Mouse (Mus musculus): ENCODE results near the gene Prdm2. TPM values are rescaled to one million over a fixed set of nuclear protein-coding genes. Genes with fewer than 3 reads are reported as not detected.

Prdm2 gene
- polyA plus RNA-seq, 1 experiment = 25.9 TPM

- TF ChIP-seq CTCF (IDR thresholded peaks at IDR 0.05; ENCODE audit: low read depth, low read length) (peak; percentile 5; the same call in 1 of the 2 replicates), POLR2A (IDR thresholded peaks at IDR 0.05; ENCODE audit: borderline replicate concordance, low read depth, low read length) (no peak)
- H3K4me1 ChIP-seq (ENCODE audit: control insufficient read depth, insufficient read depth, low read length) = peaks cover 19% of the 10 kb centered on the region
- peak overlapping the region; percentile 73 for H3K27ac ChIP-seq (ENCODE audit: insufficient read depth, low read depth, low read length)
- no peak overlapping the region for H3K4me3 ChIP-seq (ENCODE audit: insufficient read depth, low read length)
These were observed 26.3 kb upstream of the Prdm2 start for GRCm38 (mm10) chr4:143239117-143239516.

GRCm38 (mm10) chr4:143238241-143239031 is 25.6 kb upstream of the Prdm2 start:
- TF ChIP-seq CTCF (IDR thresholded peaks at IDR 0.05; ENCODE audit: low read depth, low read length) = peak; percentile 77
- TF ChIP-seq POLR2A (IDR thresholded peaks at IDR 0.05; ENCODE audit: borderline replicate concordance, low read depth, low read length) = no peak
- Histone ChIP-seq H3K4me1 (ENCODE audit: control insufficient read depth, insufficient read depth, low read length) (peaks cover 19% of the 10 kb centered on the region), H3K4me3 (ENCODE audit: insufficient read depth, low read length) (no peak overlapping the region), H3K27ac (ENCODE audit: insufficient read depth, low read depth, low read length) (peak overlapping the region; percentile 73; the same call in 1 of the 2 replicates)

- Histone ChIP-seq H3K27ac (ENCODE audit: insufficient read depth, low read depth, low read length) (no peak overlapping the region), H3K4me3 (ENCODE audit: insufficient read depth, low read length) (no peak overlapping the region), H3K4me1 (ENCODE audit: control insufficient read depth, insufficient read depth, low read length) (no peaks in the 10 kb centered on the region)
- TF ChIP-seq CTCF (IDR thresholded peaks at IDR 0.05; ENCODE audit: low read depth, low read length) = no peak
- no peak for TF ChIP-seq POLR2A (IDR thresholded peaks at IDR 0.05; ENCODE audit: borderline replicate concordance, low read depth, low read length)
These were observed 19.1 kb upstream of the Prdm2 start for GRCm38 (mm10) chr4:143231790-143232422.

GRCm38 (mm10) chr4:143231110-143231509 is 18.3 kb upstream of the Prdm2 start:
- no peak overlapping the region for H3K4me3 ChIP-seq (ENCODE audit: insufficient read depth, low read length)
- no peaks in the 10 kb centered on the region for H3K4me1 ChIP-seq (ENCODE audit: control insufficient read depth, insufficient read depth, low read length)
- no peak overlapping the region for H3K27ac ChIP-seq (ENCODE audit: insufficient read depth, low read depth, low read length)
- no peak for TF ChIP-seq POLR2A (IDR thresholded peaks at IDR 0.05; ENCODE audit: borderline replicate concordance, low read depth, low read length)
- TF ChIP-seq CTCF (IDR thresholded peaks at IDR 0.05; ENCODE audit: low read depth, low read length) = no peak

- no peak overlapping the region for H3K27ac ChIP-seq (ENCODE audit: insufficient read depth, low read depth, low read length)
These were observed 15.2 kb upstream of the Prdm2 start for GRCm38 (mm10) chr4:143227976-143228375.

GRCm38 (mm10) chr4:143225886-143226285 is 13.1 kb upstream of the Prdm2 start:
- H3K4me3 ChIP-seq (ENCODE audit: insufficient read depth, low read length) = no peak overlapping the region
- TF ChIP-seq POLR2A (IDR thresholded peaks at IDR 0.05; ENCODE audit: borderline replicate concordance, low read depth, low read length) (no peak), CTCF (IDR thresholded peaks at IDR 0.05; ENCODE audit: low read depth, low read length) (no peak)

More at GRCm38 (mm10) chr4:143227976-143228375, 15.2 kb upstream of the Prdm2 start:
- no peak overlapping the region for H3K4me3 ChIP-seq (ENCODE audit: insufficient read depth, low read length)
- TF ChIP-seq CTCF (IDR thresholded peaks at IDR 0.05; ENCODE audit: low read depth, low read length) (no peak), POLR2A (IDR thresholded peaks at IDR 0.05; ENCODE audit: borderline replicate concordance, low read depth, low read length) (no peak)
- no peaks in the 10 kb centered on the region for H3K4me1 ChIP-seq (ENCODE audit: control insufficient read depth, insufficient read depth, low read length)

GRCm38 (mm10) chr4:143219316-143219751 is 6.5 kb upstream of the Prdm2 start:
- H3K4me1 ChIP-seq (ENCODE audit: control insufficient read depth, insufficient read depth, low read length) = no peaks in the 10 kb centered on the region
- H3K27ac ChIP-seq (ENCODE audit: insufficient read depth, low read depth, low read length) = no peak overlapping the region
- H3K4me3 ChIP-seq (ENCODE audit: insufficient read depth, low read length) = no peak overlapping the region
- TF ChIP-seq POLR2A (IDR thresholded peaks at IDR 0.05; ENCODE audit: borderline replicate concordance, low read depth, low read length) (no peak), CTCF (IDR thresholded peaks at IDR 0.05; ENCODE audit: low read depth, low read length) (no peak)

More at GRCm38 (mm10) chr4:143225886-143226285, 13.1 kb upstream of the Prdm2 start:
- Histone ChIP-seq H3K4me1 (ENCODE audit: control insufficient read depth, insufficient read depth, low read length) (no peaks in the 10 kb centered on the region), H3K27ac (ENCODE audit: insufficient read depth, low read depth, low read length) (no peak overlapping the region)

GRCm38 (mm10) chr4:143218858-143219257 is 6.1 kb upstream of the Prdm2 start:
- Histone ChIP-seq H3K27ac (ENCODE audit: insufficient read depth, low read depth, low read length) (no peak overlapping the region), H3K4me1 (ENCODE audit: control insufficient read depth, insufficient read depth, low read length) (no peaks in the 10 kb centered on the region), H3K4me3 (ENCODE audit: insufficient read depth, low read length) (no peak overlapping the region)
- TF ChIP-seq POLR2A (IDR thresholded peaks at IDR 0.05; ENCODE audit: borderline replicate concordance, low read depth, low read length) (no peak), CTCF (IDR thresholded peaks at IDR 0.05; ENCODE audit: low read depth, low read length) (no peak)

- H3K27ac ChIP-seq (ENCODE audit: insufficient read depth, low read depth, low read length) = no peak overlapping the region
- no peak for TF ChIP-seq CTCF (IDR thresholded peaks at IDR 0.05; ENCODE audit: low read depth, low read length)
- peaks cover 5% of the 10 kb centered on the region; the same call in 1 of the 2 replicates for H3K4me1 ChIP-seq (ENCODE audit: control insufficient read depth, insufficient read depth, low read length)
- H3K4me3 ChIP-seq (ENCODE audit: insufficient read depth, low read length) = no peak overlapping the region
These were observed 4.4 kb upstream of the Prdm2 start for GRCm38 (mm10) chr4:143217189-143217588.

- no peak overlapping the region for H3K27ac ChIP-seq (ENCODE audit: insufficient read depth, low read depth, low read length)
- no peak overlapping the region for H3K4me3 ChIP-seq (ENCODE audit: insufficient read depth, low read length)
- H3K4me1 ChIP-seq (ENCODE audit: control insufficient read depth, insufficient read depth, low read length) = peaks cover 12% of the 10 kb centered on the region
- TF ChIP-seq CTCF (IDR thresholded peaks at IDR 0.05; ENCODE audit: low read depth, low read length) (no peak), POLR2A (IDR thresholded peaks at IDR 0.05; ENCODE audit: borderline replicate concordance, low read depth, low read length) (no peak)
These were observed 1.5 kb upstream of the Prdm2 start for GRCm38 (mm10) chr4:143214221-143214797.
